Mouse (Mus musculus): Measurements from ENCODE around the gene Uox.

GRCm38 (mm10) chr3:146521652-146522020, 48.6 kb upstream of the Uox start:
- TF ChIP-seq CTCF (IDR thresholded peaks at IDR 0.05; ENCODE audit: low read depth) (no peak), EP300 (IDR thresholded peaks at IDR 0.05; ENCODE audit: low read depth) (no peak)
